Mouse (Mus musculus): Measurements from ENCODE around the gene Ranbp9.

Gene Ranbp9

DNA sequence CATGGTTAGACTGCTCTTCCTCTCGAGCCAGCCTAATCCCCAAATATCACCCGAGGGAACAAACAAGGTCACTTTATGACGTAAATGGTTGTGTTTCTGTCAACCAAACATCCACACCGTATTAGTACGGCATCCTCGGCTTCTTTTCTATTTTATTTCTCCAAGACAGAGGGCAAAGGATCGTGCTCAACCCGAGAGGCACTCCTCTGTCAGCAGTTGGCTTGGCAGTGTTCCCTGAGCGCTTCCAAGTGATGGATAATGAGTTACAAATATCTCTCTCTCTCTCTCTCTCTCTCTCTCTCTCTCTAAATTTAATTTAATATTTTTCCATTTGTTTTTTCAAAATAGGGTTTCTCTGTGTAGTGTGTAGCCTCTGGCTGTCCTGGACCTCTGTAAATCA, 118.7 kb downstream of the Ranbp9 start:
- DNase-seq (ENCODE audit: low spot score) = no peak

DNA sequence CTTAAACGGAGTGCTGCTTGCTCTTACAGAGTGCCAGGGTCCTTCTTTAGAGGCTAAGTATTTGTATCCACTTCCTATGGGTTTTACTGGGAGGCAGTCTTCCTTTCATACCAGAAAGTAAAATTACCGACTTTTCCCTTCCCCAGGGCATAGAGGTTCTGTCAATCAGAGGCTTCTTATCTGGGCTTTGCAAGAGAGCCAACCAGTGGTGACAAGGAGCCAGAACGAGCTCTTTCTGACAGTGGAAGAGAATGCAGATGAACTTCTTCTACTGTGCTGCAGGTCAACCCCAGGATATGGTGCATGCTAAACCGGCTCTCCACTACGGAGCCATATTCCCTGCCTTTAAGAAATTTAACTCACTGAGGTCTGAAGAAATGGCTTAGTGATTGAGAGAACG, 120.5 kb downstream of the Ranbp9 start:
- no peak for DNase-seq (ENCODE audit: low spot score)

DNA sequence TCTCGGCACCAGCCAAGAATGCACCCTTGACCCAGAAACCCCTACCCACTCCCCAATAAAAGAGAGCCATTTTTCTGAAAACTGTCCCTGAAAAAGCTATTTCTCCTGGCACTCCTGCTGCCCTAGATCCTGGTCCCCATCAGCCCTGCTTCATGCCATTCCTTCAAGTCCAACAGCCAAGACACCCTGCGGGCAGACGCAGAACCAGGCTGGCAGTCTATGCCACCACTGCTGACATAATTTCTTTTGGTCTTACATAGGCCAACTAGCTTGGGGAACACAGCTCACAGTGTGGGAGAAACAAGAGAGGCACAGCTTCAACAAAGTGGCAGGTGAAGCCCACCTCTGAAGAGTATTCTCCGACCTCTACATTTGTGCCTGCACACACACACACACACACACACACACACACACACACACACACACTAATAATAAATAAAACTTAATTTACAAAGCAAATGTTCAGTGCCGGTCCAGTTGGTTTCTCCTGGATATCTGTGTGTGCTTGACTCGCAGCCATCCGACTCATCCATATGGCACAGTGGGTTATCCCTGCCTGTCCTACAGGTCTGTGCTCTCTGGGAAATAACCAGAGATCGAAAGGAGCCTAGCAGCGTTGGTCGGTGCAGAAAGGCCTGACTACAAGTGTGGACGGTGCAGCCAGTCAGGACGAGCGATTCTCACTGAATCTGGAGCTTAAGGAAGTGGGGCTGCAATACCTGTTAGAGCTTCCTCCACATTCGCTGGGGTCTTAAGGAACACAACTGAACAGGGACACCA, 124.5 kb downstream of the Ranbp9 start:
- no peak for DNase-seq (ENCODE audit: low spot score)

DNA sequence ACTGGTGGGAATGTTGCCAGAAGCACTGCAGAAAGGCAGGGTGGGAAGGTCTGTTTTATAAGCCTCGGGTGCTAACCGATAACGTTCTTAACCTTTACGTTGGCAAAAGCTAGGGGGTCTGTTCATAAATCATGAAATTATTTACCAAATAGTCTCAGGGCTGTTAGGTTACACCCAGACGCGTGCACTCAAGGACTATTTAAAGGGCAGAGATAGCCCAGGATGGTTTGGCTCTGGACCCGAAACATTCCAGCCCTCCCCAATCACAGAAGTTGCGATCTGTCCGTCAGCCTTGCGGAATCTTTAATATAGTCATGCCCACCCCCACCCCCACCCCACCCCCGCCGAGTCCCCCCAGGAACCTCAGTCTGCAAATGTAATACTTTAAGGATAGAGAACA, 126.7 kb downstream of the Ranbp9 start:
- DNase-seq (ENCODE audit: low spot score) = no peak

DNA sequence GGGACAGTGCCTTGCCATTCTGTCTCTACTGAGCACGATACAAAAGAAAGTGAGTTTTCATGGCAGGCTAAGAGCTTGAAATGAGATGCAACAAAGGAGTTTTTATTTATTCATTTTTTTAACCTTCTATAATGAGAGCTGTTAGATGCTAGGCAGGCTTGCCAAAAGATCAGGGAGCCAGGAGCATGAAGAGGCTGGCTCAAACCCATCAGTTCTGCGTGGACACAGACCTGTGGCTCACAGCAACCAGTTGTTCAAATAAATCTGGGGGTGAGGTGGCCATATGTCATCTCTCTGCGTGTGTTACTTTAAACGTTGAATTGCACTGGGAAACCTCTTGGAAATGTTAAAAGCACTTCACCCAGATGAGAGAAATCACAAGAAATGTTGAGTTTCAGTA, 127.7 kb downstream of the Ranbp9 start:
- DNase-seq (ENCODE audit: low spot score) = no peak

Measured in lung, postnatal 25 days (tissue).